Mouse (Mus musculus): ENCODE data around the gene Krtap26-1.

- TF ChIP-seq POLR2A (IDR thresholded peaks at IDR 0.05; ENCODE audit: extremely low read depth, insufficient read depth, low read length) (no peak), CTCF (IDR thresholded peaks at IDR 0.05; ENCODE audit: low read depth, low read length) (peak; percentile 65)
Measured at GRCm38 (mm10) chr16:88657426-88657825, 9.8 kb upstream of the Krtap26-1 start.
